Mouse (Mus musculus) neural tube, embryonic 13.5 days (tissue): ENCODE data around the gene Ppfia2. TPM values are rescaled to one million over a fixed set of nuclear protein-coding genes. Genes with fewer than 3 reads are reported as not detected.

Experiments
- ATAC-seq: fragments of 200-750 bp; cut with Nextera tagmentation; 2 replicates; pipeline ENCODE4 v1.8.0; 2017; ENCODE audit warnings: low read depth, mild to moderate bottlenecking, moderate TSS enrichment, moderate library complexity
- H3K27ac ChIP-seq: fragments of 300-500 bp; sonication (generic); replicated peaks from 2 replicates; pipeline ENCODE4 v1.5.1; 2015; ENCODE audit warnings: moderate library complexity, mild to moderate bottlenecking, inconsistent platforms
- H3K27me3 ChIP-seq: fragments of 300-500 bp; sonication (generic); 2 replicates; pipeline ENCODE4 v1.6.1; 2015; ENCODE audit warnings: mild to moderate bottlenecking, inconsistent platforms
- H3K36me3 ChIP-seq: fragments of 300-500 bp; sonication (generic); 2 replicates; pipeline ENCODE4 v1.6.1; 2015; ENCODE audit warnings: mild to moderate bottlenecking, inconsistent platforms
- H3K4me1 ChIP-seq: fragments of 300-500 bp; sonication (generic); replicated peaks from 2 replicates; pipeline ENCODE4 v1.6.1; 2015; ENCODE audit warnings: inconsistent platforms
- H3K4me2 ChIP-seq: fragments of 300-500 bp; sonication (generic); 2 replicates; pipeline ENCODE4 v1.6.1; 2015; ENCODE audit warnings: inconsistent platforms, mild to moderate bottlenecking, moderate library complexity
- H3K4me3 ChIP-seq: fragments of 300-500 bp; sonication (generic); 2 replicates; pipeline ENCODE4 v1.5.1; 2015; ENCODE audit warnings: mild to moderate bottlenecking, inconsistent platforms
- H3K9ac ChIP-seq: fragments of 300-500 bp; sonication (generic); 2 replicates; pipeline ENCODE4 v1.6.1; 2015; ENCODE audit warnings: moderate library complexity, mild to moderate bottlenecking, inconsistent platforms
- H3K9me3 ChIP-seq: fragments of 300-500 bp; sonication (generic); 2 replicates; pipeline ENCODE4 v1.6.1; 2016; ENCODE audit warnings: inconsistent platforms
- WGBS: fragments of 180-500 bp; shearing (Covaris S2); methylation state at CpG from one replicate; pipeline ENCODE4 v1.1.7; 2015; 5-methylcytosine and 5-hydroxymethylcytosine counted together
- polyA plus RNA-seq: library from polyadenylated mRNA; unstranded; fragments of >200 nt; fragmentation: Nextera tagmentation; extraction: Ambion mirVana; gene quantifications from 2 replicates; pipeline ENCODE4 v1.2.1, GENCODE M21; 2015

Gene Ppfia2
- polyA plus RNA-seq, 1 experiment from 2014 or later, result 17.5 TPM

- H3K4me1 ChIP-seq, result no peaks in the 10 kb centered on the region
- H3K4me2 ChIP-seq, result no peak overlapping the region
Observed at GRCm38 (mm10) chr10:106870233-106870632, 400.1 kb downstream of the Ppfia2 start.

GRCm38 (mm10) chr10:106871847-106872246, 401.7 kb downstream of the Ppfia2 start:
- no peak overlapping the region for H3K4me3 ChIP-seq
- no peaks in the 10 kb centered on the region for H3K36me3 ChIP-seq
- no peak overlapping the region for H3K9ac ChIP-seq
- no peaks in the 10 kb centered on the region for H3K27me3 ChIP-seq
- ATAC-seq, result no peak
- no peak overlapping the region for H3K27ac ChIP-seq
- H3K4me2 ChIP-seq, result no peak overlapping the region
- no peaks in the 10 kb centered on the region for H3K4me1 ChIP-seq
- WGBS, result 89% methylated on average over 3 of the region's 3 CpGs
- H3K9me3 ChIP-seq, result no peaks in the 10 kb centered on the region

More at GRCm38 (mm10) chr10:106870233-106870632, 400.1 kb downstream of the Ppfia2 start:
- Histone ChIP-seq H3K9ac (no peak overlapping the region), H3K9me3 (no peaks in the 10 kb centered on the region), H3K27ac (no peak overlapping the region), H3K36me3 (no peaks in the 10 kb centered on the region), H3K27me3 (no peaks in the 10 kb centered on the region), H3K4me3 (no peak overlapping the region)
- no peak for ATAC-seq
- WGBS, result 88% methylated on average over 4 of the region's 4 CpGs

DNA sequence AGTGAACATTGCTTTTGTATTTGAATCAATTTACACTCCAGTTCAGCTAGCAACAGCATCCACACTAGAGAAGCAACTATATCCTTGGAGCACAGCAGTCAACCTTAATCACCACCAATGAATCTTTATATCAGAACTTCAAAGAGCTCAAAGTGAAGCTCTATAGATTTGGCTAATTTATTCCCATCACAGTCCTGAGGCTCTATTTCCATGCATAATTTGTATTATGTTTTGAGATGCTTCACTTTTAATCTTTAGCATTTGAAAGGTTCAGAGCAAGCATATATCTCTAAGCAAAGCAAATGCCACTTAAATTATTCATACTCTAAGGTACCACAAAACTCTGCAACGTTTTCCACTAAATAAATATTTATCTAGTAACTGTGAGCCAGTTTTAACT, 402.6 kb downstream of the Ppfia2 start:
- WGBS, result 24% methylated on average over 1 of the region's 1 CpGs
- H3K27ac ChIP-seq, result no peak overlapping the region
- no peaks in the 10 kb centered on the region for H3K9me3 ChIP-seq
- no peaks in the 10 kb centered on the region for H3K36me3 ChIP-seq
- no peak overlapping the region for H3K9ac ChIP-seq
- no peak overlapping the region for H3K4me3 ChIP-seq
- no peaks in the 10 kb centered on the region for H3K27me3 ChIP-seq
- no peaks in the 10 kb centered on the region for H3K4me1 ChIP-seq
- H3K4me2 ChIP-seq, result no peak overlapping the region
- no peak for ATAC-seq

DNA sequence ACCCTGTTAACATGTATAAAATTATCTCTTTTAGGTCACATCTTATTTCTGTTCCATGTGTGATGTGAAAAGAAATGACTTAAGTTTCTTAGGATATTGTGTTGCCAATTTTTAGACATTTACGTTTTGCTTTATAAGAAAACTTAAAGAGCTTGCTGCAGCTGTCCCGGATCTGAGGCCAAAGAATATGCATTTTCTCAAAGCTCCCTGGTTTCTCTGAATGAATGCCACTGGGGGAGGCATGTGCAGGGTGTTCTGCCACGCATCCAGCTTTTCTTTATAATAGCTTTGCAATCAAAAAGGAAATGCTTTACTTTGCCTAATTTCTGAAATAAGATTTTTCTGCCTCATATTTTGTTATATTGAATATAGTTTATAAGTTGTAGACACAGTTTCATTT, 411.2 kb downstream of the Ppfia2 start:
- no peak overlapping the region for H3K4me3 ChIP-seq
- no peaks in the 10 kb centered on the region for H3K4me1 ChIP-seq
- no peak overlapping the region for H3K27ac ChIP-seq
- no peaks in the 10 kb centered on the region for H3K9me3 ChIP-seq
- no peaks in the 10 kb centered on the region for H3K27me3 ChIP-seq
- H3K36me3 ChIP-seq, result no peaks in the 10 kb centered on the region
- WGBS, result 60% methylated on average over 3 of the region's 3 CpGs
- no peak overlapping the region for H3K9ac ChIP-seq
- no peak overlapping the region for H3K4me2 ChIP-seq
- ATAC-seq, result no peak

DNA sequence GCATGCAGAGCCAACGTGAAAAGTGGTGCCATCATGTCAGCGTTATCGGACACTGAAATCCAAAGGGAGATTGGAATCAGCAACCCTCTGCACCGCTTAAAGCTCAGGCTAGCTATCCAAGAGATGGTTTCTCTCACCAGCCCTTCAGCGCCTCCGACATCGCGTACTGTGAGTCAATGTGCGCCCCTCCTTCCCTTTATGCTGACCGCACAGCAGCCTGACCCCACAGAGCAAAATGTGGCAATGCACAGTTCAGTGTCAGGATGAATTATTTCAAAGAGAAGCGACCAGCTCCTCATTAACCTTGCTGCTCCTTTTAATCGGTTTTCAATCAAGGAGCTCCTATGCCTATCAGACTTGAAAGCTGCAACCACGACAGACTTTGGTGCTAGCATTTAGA, 426.2 kb downstream of the Ppfia2 start:
- H3K9me3 ChIP-seq, result no peaks in the 10 kb centered on the region
- no peak overlapping the region for H3K4me2 ChIP-seq
- 47% methylated on average over 13 of the region's 13 CpGs for WGBS
- no peak overlapping the region for H3K27ac ChIP-seq
- H3K36me3 ChIP-seq, result no peaks in the 10 kb centered on the region
- no peak overlapping the region for H3K4me3 ChIP-seq
- ATAC-seq, result no peak; the same call in 1 of the 2 replicates
- H3K27me3 ChIP-seq, result no peaks in the 10 kb centered on the region
- H3K4me1 ChIP-seq, result no peaks in the 10 kb centered on the region
- no peak overlapping the region for H3K9ac ChIP-seq

- Histone ChIP-seq H3K4me1 (no peaks in the 10 kb centered on the region), H3K36me3 (no peaks in the 10 kb centered on the region), H3K9me3 (no peaks in the 10 kb centered on the region), H3K27me3 (no peaks in the 10 kb centered on the region), H3K27ac (no peak overlapping the region), H3K9ac (no peak overlapping the region), H3K4me3 (no peak overlapping the region), H3K4me2 (no peak overlapping the region)
- ATAC-seq, result no peak
- WGBS, result 79% methylated on average over 3 of the region's 3 CpGs
Observed at GRCm38 (mm10) chr10:106910108-106910507, 440.0 kb downstream of the Ppfia2 start.

- H3K4me2 ChIP-seq, result no peak overlapping the region
- no peaks in the 10 kb centered on the region for H3K27me3 ChIP-seq
- H3K9me3 ChIP-seq, result no peaks in the 10 kb centered on the region
- no peak overlapping the region for H3K27ac ChIP-seq
- no peak overlapping the region for H3K9ac ChIP-seq
- WGBS, result 38% methylated on average over 2 of the region's 2 CpGs
- H3K4me1 ChIP-seq, result no peaks in the 10 kb centered on the region
- H3K4me3 ChIP-seq, result no peak overlapping the region
- ATAC-seq, result no peak
- 0 out of 2 replicates have a peak, but pooled peaks cover 4% of the 10 kb centered on the region for H3K36me3 ChIP-seq
Observed at GRCm38 (mm10) chr10:106913032-106913431, 442.9 kb downstream of the Ppfia2 start.

DNA sequence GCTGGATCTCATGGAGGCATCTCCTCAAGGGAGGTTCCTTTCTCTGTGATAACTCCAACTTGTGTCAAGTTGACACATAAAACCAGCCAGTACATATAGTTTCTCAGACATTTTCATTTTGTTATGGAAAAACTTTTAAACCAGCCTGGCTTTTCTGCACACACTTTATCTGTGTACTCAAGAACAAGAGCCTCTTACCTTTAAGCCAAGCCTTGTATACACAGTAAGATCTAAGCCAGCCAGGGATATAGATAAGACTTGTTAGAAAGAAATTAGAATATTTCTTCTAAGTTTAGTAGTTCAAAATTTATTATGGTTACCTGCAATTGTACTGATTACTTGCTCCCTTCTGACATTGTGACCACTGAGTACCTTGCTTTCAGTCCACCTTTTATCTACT, 444.1 kb downstream of the Ppfia2 start:
- no peak for ATAC-seq

GRCm38 (mm10) chr10:106914822-106915221, 444.7 kb downstream of the Ppfia2 start:
- H3K4me1 ChIP-seq, result no peaks in the 10 kb centered on the region
- ATAC-seq, result no peak
- H3K4me3 ChIP-seq, result no peak overlapping the region
- no peaks in the 10 kb centered on the region for H3K27me3 ChIP-seq
- H3K9me3 ChIP-seq, result no peaks in the 10 kb centered on the region
- H3K4me2 ChIP-seq, result no peak overlapping the region
- 0 out of 2 replicates have a peak, but pooled peaks cover 4% of the 10 kb centered on the region for H3K36me3 ChIP-seq
- no peak overlapping the region for H3K27ac ChIP-seq
- no peak overlapping the region for H3K9ac ChIP-seq

More for the DNA sequence above, 444.1 kb downstream of the Ppfia2 start:
- H3K27ac ChIP-seq, result no peak overlapping the region
- no peaks in the 10 kb centered on the region for H3K4me1 ChIP-seq
- no peak overlapping the region for H3K9ac ChIP-seq
- H3K27me3 ChIP-seq, result no peaks in the 10 kb centered on the region
- no peak overlapping the region for H3K4me2 ChIP-seq
- H3K36me3 ChIP-seq, result 0 out of 2 replicates have a peak, but pooled peaks cover 4% of the 10 kb centered on the region
- H3K4me3 ChIP-seq, result no peak overlapping the region
- H3K9me3 ChIP-seq, result no peaks in the 10 kb centered on the region

GRCm38 (mm10) chr10:106924334-106924733, 454.2 kb downstream of the Ppfia2 start:
- WGBS, result 92% methylated on average over 5 of the region's 5 CpGs
- 0 out of 2 replicates have a peak, but pooled peaks cover 3% of the 10 kb centered on the region for H3K9me3 ChIP-seq
- H3K9ac ChIP-seq, result no peak overlapping the region
- peaks cover 5% of the 10 kb centered on the region; the same call in 1 of the 2 replicates for H3K4me1 ChIP-seq
- peaks cover 8% of the 10 kb centered on the region; the same call in 1 of the 2 replicates for H3K36me3 ChIP-seq
- no peaks in the 10 kb centered on the region for H3K27me3 ChIP-seq
- H3K4me2 ChIP-seq, result no peak overlapping the region
- no peak overlapping the region for H3K27ac ChIP-seq
- no peak overlapping the region for H3K4me3 ChIP-seq
- no peak for ATAC-seq

DNA sequence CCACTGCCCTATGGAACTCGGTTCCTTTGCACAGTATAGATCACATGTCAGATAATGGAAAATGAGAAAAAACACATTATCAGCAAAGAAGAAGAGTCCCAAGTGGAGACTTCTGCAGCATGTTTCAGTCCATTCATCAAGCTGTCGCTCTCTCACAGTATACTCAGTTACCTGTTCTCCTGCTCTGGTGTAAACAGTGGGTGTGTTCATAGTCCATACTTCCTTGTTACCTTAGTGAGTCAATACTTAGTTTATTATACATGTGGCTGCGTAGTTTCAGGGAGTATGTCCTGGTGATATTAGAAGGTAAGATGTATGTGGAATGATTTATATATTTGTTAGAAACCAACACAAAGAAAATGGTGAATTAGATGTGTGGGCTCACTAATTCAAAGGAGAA, 454.7 kb downstream of the Ppfia2 start:
- Histone ChIP-seq H3K9me3 (0 out of 2 replicates have a peak, but pooled peaks cover 3% of the 10 kb centered on the region), H3K4me3 (no peak overlapping the region), H3K27me3 (no peaks in the 10 kb centered on the region), H3K4me2 (no peak overlapping the region), H3K4me1 (peaks cover 5% of the 10 kb centered on the region; the same call in 1 of the 2 replicates), H3K27ac (no peak overlapping the region), H3K9ac (no peak overlapping the region), H3K36me3 (peaks cover 8% of the 10 kb centered on the region; the same call in 1 of the 2 replicates)
- 89% methylated on average over 3 of the region's 3 CpGs for whole genome bisulfite sequencing
- ATAC-seq, result no peak

GRCm38 (mm10) chr10:106928576-106929332, 458.6 kb downstream of the Ppfia2 start:
- peaks cover 8% of the 10 kb centered on the region; the same call in 1 of the 2 replicates for H3K36me3 ChIP-seq
- H3K27me3 ChIP-seq, result no peaks in the 10 kb centered on the region
- H3K4me2 ChIP-seq, result no peak overlapping the region
- no peak overlapping the region for H3K27ac ChIP-seq
- no peak overlapping the region for H3K9ac ChIP-seq
- no peak overlapping the region for H3K4me3 ChIP-seq
- 60% methylated on average over 9 of the region's 9 CpGs for WGBS
- 0 out of 2 replicates have a peak, but pooled peaks cover 3% of the 10 kb centered on the region for H3K9me3 ChIP-seq
- peak; percentile 23; the same call in 1 of the 2 replicates for ATAC-seq
- H3K4me1 ChIP-seq, result peaks cover 9% of the 10 kb centered on the region; the same call in 1 of the 2 replicates
